Mouse (Mus musculus) ES-E14 (cell line): ENCODE results near the gene Baz2b. TPM values are rescaled to one million over a fixed set of nuclear protein-coding genes. Genes with fewer than 3 reads are reported as not detected.

Source experiments
- DNase-seq: peaks from one replicate; pipeline ENCODE4 v3.0.0-alpha.2; 2013; ENCODE audit warnings: low read depth, low spot score
- H3K27ac ChIP-seq: 2 replicates; pipeline ENCODE4 v1.5.1; 2012; ENCODE audit warnings: low read depth, mild to moderate bottlenecking, low read length, moderate library complexity, mixed read lengths; ENCODE audit not compliant: poor library complexity, insufficient read depth, severe bottlenecking
- H3K36me3 ChIP-seq: 2 replicates; pipeline ENCODE4 v1.6.1; 2012; ENCODE audit warnings: mild to moderate bottlenecking, low read length, moderate library complexity, mixed read lengths; ENCODE audit not compliant: control insufficient read depth, poor library complexity, insufficient read depth, severe bottlenecking
- H3K4me1 ChIP-seq, 2 experiments: fragments of 150-350 bp in 1 of 2; sonication (generic) in 1 of 2; 2 replicates each; pipeline ENCODE4 v1.6.1; 2012; ENCODE audit warnings: low read length in 2 of 2, mild to moderate bottlenecking in 1 of 2, mixed read lengths in 1 of 2; ENCODE audit not compliant: control insufficient read depth in 2 of 2, insufficient read depth in 2 of 2, poor library complexity in 1 of 2
- H3K4me3 ChIP-seq, 2 experiments: fragments of 150-350 bp in 1 of 2; sonication (generic) in 1 of 2; 2 replicates each; pipeline ENCODE4 v1.5.1; 2012; ENCODE audit warnings: low read length in 2 of 2, low read depth in 1 of 2, mild to moderate bottlenecking in 1 of 2, mixed read lengths in 1 of 2; ENCODE audit not compliant: insufficient read depth in 1 of 2, poor library complexity in 1 of 2, severe bottlenecking in 1 of 2
- H3K9ac ChIP-seq: 2 replicates; pipeline ENCODE4 v1.6.1; 2012; ENCODE audit warnings: low read depth, mild to moderate bottlenecking, low read length, mixed read lengths; ENCODE audit not compliant: poor library complexity, insufficient read depth, severe bottlenecking
- H3K9me3 ChIP-seq: fragments of 150-350 bp; sonication (generic); 2 replicates; pipeline ENCODE4 v1.6.1; 2012; ENCODE audit warnings: low read depth, mild to moderate bottlenecking, low read length; ENCODE audit not compliant: control insufficient read depth, insufficient read depth
- CHD2 ChIP-seq: IDR thresholded peaks from 2 replicates; pipeline ENCODE4 v1.6.1; 2014; ENCODE audit warnings: mild to moderate bottlenecking, low read depth, low read length, inconsistent platforms
- HCFC1 ChIP-seq: IDR thresholded peaks from 2 replicates; pipeline ENCODE4 v1.6.1; 2012; ENCODE audit warnings: low read length, inconsistent platforms, borderline replicate concordance; ENCODE audit not compliant: insufficient read depth
- MAFK ChIP-seq: IDR thresholded peaks from 2 replicates; pipeline ENCODE4 v1.6.1; 2014; ENCODE audit warnings: mild to moderate bottlenecking, low read depth, low read length, inconsistent platforms; ENCODE audit not compliant: insufficient read depth
- ZC3H11A ChIP-seq: IDR thresholded peaks from 2 replicates; pipeline ENCODE4 v1.6.1; 2012; ENCODE audit warnings: low read depth, mild to moderate bottlenecking, inconsistent platforms, low read length, borderline replicate concordance
- ZNF384 ChIP-seq: IDR thresholded peaks from 2 replicates; pipeline ENCODE4 v1.6.1; 2012; ENCODE audit warnings: low read depth, low read length, inconsistent platforms
- in situ Hi-C, 2 experiments: fragments of 600-800 bp; cut with MboI; formaldehyde crosslinking; loops; one replicate each; pipeline ENCODE4 v1.15.1; 2025; ENCODE audit warnings: low sequenced_read_pairs in 2 of 2, inconsistent platforms in 1 of 2; ENCODE audit not compliant: unreplicated experiment in 2 of 2
- total RNA-seq: library from RNA; depleted of rRNA; stranded (reverse); fragments of 300-350 nt; gene quantifications from 2 replicates; pipeline ENCODE4 v1.2.3, GENCODE M21; 2012

Gene Baz2b
- total RNA-seq, 1 experiment = 22.0 TPM

DNA sequence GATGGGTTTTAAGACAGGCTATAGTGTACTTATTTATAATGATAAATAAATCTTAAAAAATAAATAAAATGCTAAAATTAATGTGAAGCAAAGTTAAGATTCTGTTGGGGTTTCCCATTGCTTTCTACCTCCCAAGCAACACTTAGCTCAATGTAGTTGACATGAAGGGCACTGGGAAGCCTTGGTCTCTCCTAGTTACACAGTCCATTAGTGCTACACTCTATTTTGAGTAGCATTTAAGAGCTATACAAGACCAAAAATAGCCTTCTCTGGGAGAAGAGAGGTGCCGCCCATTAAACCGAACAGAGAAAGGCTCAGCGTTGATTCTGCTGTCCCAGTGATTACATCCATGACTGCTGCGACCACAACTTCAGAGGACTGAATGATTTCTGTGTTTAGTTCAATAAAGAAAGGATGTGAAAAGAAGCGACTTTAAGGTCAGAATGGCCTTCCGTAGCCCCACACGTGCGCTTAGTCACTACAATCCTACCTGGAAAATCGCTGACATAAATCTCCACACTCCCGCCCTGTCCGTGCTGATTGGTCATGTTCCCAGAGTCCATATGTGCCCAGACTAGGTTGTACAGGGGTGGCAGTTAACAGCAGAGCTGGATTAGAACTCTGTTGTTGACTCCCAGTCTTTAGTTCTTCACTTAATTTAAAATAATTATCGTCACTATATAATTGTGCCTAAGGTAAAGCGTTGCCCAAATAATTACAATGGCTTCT lies 257.2 kb downstream of the Baz2b start:
- no peak for DNase-seq
- Histone ChIP-seq H3K27ac (no peak overlapping the region), H3K9ac (no peak overlapping the region), H3K36me3 (no peaks in the 10 kb centered on the region; the same call in 1 of the 2 replicates), H3K4me1 (no peaks in the 10 kb centered on the region), H3K9me3 (no peaks in the 10 kb centered on the region), H3K4me3 (no peak overlapping the region)
- TF ChIP-seq CHD2 = no peak
- TF ChIP-seq ZNF384 = no peak
- TF ChIP-seq HCFC1 = no peak
- TF ChIP-seq ZC3H11A = no peak
- no peak for TF ChIP-seq MAFK
- in situ Hi-C loops = no loop called here

DNA sequence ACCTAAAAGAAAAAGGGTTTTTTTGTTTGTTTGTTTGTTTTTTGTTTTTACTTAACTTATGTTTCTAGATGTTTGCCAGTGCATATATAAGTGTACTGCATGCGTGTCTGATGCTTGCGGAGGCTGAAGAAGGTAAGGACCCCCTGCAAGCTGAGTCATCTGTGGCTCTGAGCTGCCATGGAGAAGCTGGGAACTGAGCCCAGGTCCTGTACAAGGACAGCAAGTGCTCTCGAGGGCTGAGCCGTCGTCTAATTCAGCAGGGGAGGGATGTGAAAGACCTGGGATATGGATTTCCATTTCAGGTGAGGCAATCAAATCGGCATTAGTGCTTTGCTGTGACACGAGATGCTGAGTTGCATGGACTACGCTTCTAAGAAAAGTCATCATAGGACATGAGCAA lies 257.9 kb downstream of the Baz2b start:
- TF ChIP-seq HCFC1 = no peak
- TF ChIP-seq CHD2 = no peak
- no peak for TF ChIP-seq ZC3H11A
- no peak overlapping the region for H3K27ac ChIP-seq
- no peaks in the 10 kb centered on the region for H3K4me1 ChIP-seq
- no peak overlapping the region for H3K9ac ChIP-seq
- in situ Hi-C loops = no loop called here
- H3K9me3 ChIP-seq = no peaks in the 10 kb centered on the region
- no peak overlapping the region for H3K4me3 ChIP-seq
- no peaks in the 10 kb centered on the region; the same call in 1 of the 2 replicates for H3K36me3 ChIP-seq
- DNase-seq = no peak

DNA sequence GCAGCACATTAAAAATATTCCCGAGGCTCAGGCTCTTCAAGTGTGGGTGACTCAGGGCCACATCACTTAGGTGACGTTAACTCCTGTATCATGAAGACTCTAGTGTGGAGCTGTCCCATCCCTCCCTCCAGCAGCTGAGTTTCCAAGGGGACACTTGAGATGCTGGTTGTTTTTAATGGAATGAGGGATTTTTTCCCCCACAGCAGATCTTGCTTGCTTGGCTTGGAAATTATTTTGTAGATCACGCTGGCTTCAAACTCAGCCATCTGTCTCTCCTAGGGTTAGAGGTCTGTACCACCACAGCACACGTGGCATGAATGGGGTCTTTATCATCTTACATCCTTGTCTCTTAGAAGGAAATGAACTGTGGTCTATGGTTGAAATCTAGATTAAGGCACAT lies 258.5 kb downstream of the Baz2b start:
- Histone ChIP-seq H3K36me3 (no peaks in the 10 kb centered on the region; the same call in 1 of the 2 replicates), H3K27ac (no peak overlapping the region), H3K9ac (no peak overlapping the region), H3K4me3 (no peak overlapping the region), H3K4me1 (no peaks in the 10 kb centered on the region), H3K9me3 (no peaks in the 10 kb centered on the region)
- TF ChIP-seq ZNF384 (no peak), ZC3H11A (no peak), HCFC1 (no peak), MAFK (no peak), CHD2 (no peak)
- in situ Hi-C loops = no loop called here
- no peak for DNase-seq

GRCm38 (mm10) chr2:59936296-59936695 lies 273.3 kb downstream of the Baz2b start:
- no peak for TF ChIP-seq HCFC1
- no peak for TF ChIP-seq ZC3H11A
- TF ChIP-seq ZNF384 = no peak
- no peak for TF ChIP-seq MAFK
- in situ Hi-C loops = no loop called here
- H3K9ac ChIP-seq = no peak overlapping the region
- H3K4me1 ChIP-seq = no peaks in the 10 kb centered on the region
- H3K27ac ChIP-seq = no peak overlapping the region
- H3K36me3 ChIP-seq = no peaks in the 10 kb centered on the region
- H3K4me3 ChIP-seq = no peak overlapping the region
- no peaks in the 10 kb centered on the region for H3K9me3 ChIP-seq
- DNase-seq = peak; percentile 7

DNA sequence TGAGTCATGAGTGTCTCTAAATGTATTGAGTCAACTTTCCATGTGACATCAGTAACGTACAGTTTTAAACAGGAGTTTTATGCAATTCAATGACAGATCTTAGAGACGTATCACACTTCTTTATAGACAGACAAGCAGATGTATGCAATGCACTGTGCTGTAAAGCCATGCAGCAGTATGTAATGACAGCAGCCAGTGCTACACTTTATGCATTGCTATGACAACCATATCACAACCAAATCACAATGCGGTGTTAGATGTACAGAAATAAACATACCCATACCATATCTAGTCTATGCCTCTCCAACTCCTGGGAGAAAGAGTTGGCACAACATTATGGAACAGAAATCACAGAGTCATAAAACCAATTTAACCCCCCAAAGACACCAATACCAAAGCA lies 276.5 kb downstream of the Baz2b start:
- no peaks in the 10 kb centered on the region for H3K36me3 ChIP-seq
- TF ChIP-seq ZC3H11A = no peak
- TF ChIP-seq ZNF384 = no peak
- TF ChIP-seq MAFK = no peak
- no peak for TF ChIP-seq CHD2
- TF ChIP-seq HCFC1 = no peak
- no peak overlapping the region for H3K9ac ChIP-seq
- no peak overlapping the region for H3K4me3 ChIP-seq
- H3K4me1 ChIP-seq = no peaks in the 10 kb centered on the region
- H3K27ac ChIP-seq = no peak overlapping the region
- in situ Hi-C loops = no loop called here
- DNase-seq = no peak
- no peaks in the 10 kb centered on the region for H3K9me3 ChIP-seq
